Mouse (Mus musculus) heart, embryonic 13.5 days (tissue): Measurements from ENCODE around the gene Rnf43. TPM values are rescaled to one million over a fixed set of nuclear protein-coding genes. Genes with fewer than 3 reads are reported as not detected.

Experiments used
- ATAC-seq: fragments of 200-750 bp; cut with Nextera tagmentation; 2 replicates; pipeline ENCODE4 v1.8.0; 2017; ENCODE audit warnings: moderate TSS enrichment; ENCODE audit not compliant: insufficient number of reproducible peaks, low FRiP score, low TSS enrichment; ENCODE audit errors: extremely low read depth
- H3K27ac ChIP-seq: fragments of 300-500 bp; sonication (generic); replicated peaks from 2 replicates; pipeline ENCODE4 v1.5.1; 2015; ENCODE audit warnings: moderate library complexity, mild to moderate bottlenecking, inconsistent platforms
- H3K27me3 ChIP-seq: fragments of 300-500 bp; sonication (generic); replicated peaks from 2 replicates; pipeline ENCODE4 v1.6.1; 2015; ENCODE audit warnings: mild to moderate bottlenecking, inconsistent platforms
- H3K36me3 ChIP-seq: fragments of 300-500 bp; sonication (generic); 2 replicates; pipeline ENCODE4 v1.6.1; 2015; ENCODE audit warnings: mild to moderate bottlenecking, inconsistent platforms
- H3K4me1 ChIP-seq: fragments of 300-500 bp; sonication (generic); 2 replicates; pipeline ENCODE4 v1.6.1; 2015; ENCODE audit warnings: inconsistent platforms
- H3K4me2 ChIP-seq: fragments of 300-500 bp; sonication (generic); 2 replicates; pipeline ENCODE4 v1.6.1; 2015; ENCODE audit warnings: inconsistent platforms, mild to moderate bottlenecking, moderate library complexity
- H3K4me3 ChIP-seq: fragments of 300-500 bp; sonication (generic); 2 replicates; pipeline ENCODE4 v1.5.1; 2015; ENCODE audit warnings: moderate library complexity, mild to moderate bottlenecking, inconsistent platforms
- H3K9ac ChIP-seq: fragments of 300-500 bp; sonication (generic); 2 replicates; pipeline ENCODE4 v1.6.1; 2015; ENCODE audit warnings: inconsistent platforms, mild to moderate bottlenecking, moderate library complexity
- H3K9me3 ChIP-seq: fragments of 300-500 bp; sonication (generic); 2 replicates; pipeline ENCODE4 v1.6.1; 2016; ENCODE audit warnings: inconsistent platforms
- WGBS: fragments of 180-500 bp; shearing (Covaris S2); methylation state at CpG from one replicate; pipeline ENCODE4 v1.1.7; 2015; ENCODE audit warnings: mixed read lengths; 5-methylcytosine and 5-hydroxymethylcytosine counted together
- microRNA counts: library from miRNA; unstranded; fragments of <30 nt; microRNA quantifications from one replicate; lab custom pipeline; 2016
- microRNA-seq: library from miRNA; unstranded; fragments of <30 nt; microRNA quantifications from one replicate; pipeline ENCODE4, GENCODE M21; 2016
- polyA plus RNA-seq: library from polyadenylated mRNA; unstranded; fragments of >200 nt; fragmentation: Nextera tagmentation; extraction: Ambion mirVana; gene quantifications from 2 replicates; pipeline ENCODE4 v1.2.1, GENCODE M21; 2015

Gene Rnf43
- polyA plus RNA-seq, 1 experiment from 2014 or later, result 1.6 TPM

DNA sequence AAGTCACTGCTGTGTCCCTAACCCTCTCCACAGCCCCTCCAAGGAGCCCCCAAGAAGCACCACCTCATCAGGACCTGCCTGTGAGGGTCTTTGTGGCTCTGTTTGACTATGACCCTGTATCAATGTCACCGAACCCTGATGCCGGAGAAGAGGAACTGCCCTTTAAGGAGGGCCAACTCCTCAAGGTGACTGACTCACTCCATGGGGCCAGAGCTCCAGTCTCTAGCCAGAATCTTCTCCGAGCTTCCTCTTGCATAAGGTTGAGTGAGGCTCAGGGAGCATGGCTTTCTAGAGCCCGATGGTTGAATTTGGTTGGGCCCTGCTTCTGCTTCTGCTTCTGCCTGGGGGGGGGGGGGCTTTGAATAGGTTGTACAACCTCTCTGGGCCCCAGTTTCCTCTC is 116.9 kb downstream of the Rnf43 start:
- no peak for ATAC-seq
- Histone ChIP-seq H3K4me1 (peaks cover 16% of the 10 kb centered on the region), H3K27me3 (peaks cover 83% of the 10 kb centered on the region), H3K4me2 (no peak overlapping the region), H3K27ac (no peak overlapping the region), H3K9ac (no peak overlapping the region), H3K9me3 (no peaks in the 10 kb centered on the region), H3K36me3 (no peaks in the 10 kb centered on the region), H3K4me3 (no peak overlapping the region)
- WGBS, result 81% methylated on average over 4 of the region's 4 CpGs

DNA sequence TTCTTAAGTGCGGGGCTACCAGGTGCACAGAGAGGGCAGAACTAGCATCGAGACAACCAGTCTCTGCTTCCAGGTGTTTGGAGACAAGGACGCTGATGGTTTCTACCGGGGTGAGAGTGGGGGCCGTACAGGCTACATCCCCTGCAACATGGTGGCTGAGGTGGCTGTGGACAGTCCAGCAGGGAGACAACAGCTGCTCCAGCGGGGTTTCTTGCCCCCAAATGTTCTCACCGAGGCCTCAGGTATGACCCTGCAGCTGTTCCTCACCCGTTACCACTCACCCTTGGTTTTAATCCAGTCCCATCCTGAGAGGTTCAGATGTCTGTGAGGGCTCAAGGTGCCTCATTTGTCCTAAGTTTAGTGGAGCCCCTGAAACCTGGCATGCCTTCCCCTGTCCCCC is 117.6 kb downstream of the Rnf43 start:
- no peak overlapping the region for H3K27ac ChIP-seq
- no peak overlapping the region for H3K4me2 ChIP-seq
- H3K9ac ChIP-seq, result no peak overlapping the region
- H3K36me3 ChIP-seq, result no peaks in the 10 kb centered on the region
- no peaks in the 10 kb centered on the region for H3K9me3 ChIP-seq
- peaks cover 76% of the 10 kb centered on the region for H3K27me3 ChIP-seq
- no peak for ATAC-seq
- 74% methylated on average over 8 of the region's 8 CpGs for WGBS
- H3K4me3 ChIP-seq, result no peak overlapping the region
- peaks cover 16% of the 10 kb centered on the region for H3K4me1 ChIP-seq

MicroRNA genes within 50 kb of the gene (microRNA counts, 519-probe panel; counts per million panel counts)
- microRNA mmu-miR-142-3p (lab: Ali Mortazavi, UCI) (5,708 counts per million, percentile 91 among the panel's probes with 10 or more counts), microRNA mmu-miR-142-5p (lab: Ali Mortazavi, UCI) (5,060 counts per million, percentile 86 among the panel's probes with 10 or more counts)

Small RNAs within 50 kb of the gene (microRNA-seq; reads per million reads assigned to microRNA genes)
- gene Mir142 (not detected), gene Mir142b (not detected)

Other genes with a start within 250 kb of the Rnf43 start
- gene Gm11492, start 96.1 kb upstream of the Rnf43 start, polyA plus RNA-seq, result not detected in 2 replicates
- 15.3 and 18.5 TPM in 2 replicates for gene Sept4, start 93.8 kb upstream of the Rnf43 start, polyA plus RNA-seq
- 14.1 and 14.7 TPM in 2 replicates for gene Mtmr4, start 70.6 kb upstream of the Rnf43 start, polyA plus RNA-seq
- 0.05 and 0.13 TPM in 2 replicates for gene Hsf5, start 45.6 kb upstream of the Rnf43 start, polyA plus RNA-seq
- 104 and 115 TPM in 2 replicates for gene Supt4a, start 74.8 kb downstream of the Rnf43 start, polyA plus RNA-seq
- gene Tspoap1, start 97.8 kb downstream of the Rnf43 start, polyA plus RNA-seq, result 0.47 and 0.51 TPM in 2 replicates
- gene Mpo, start 130.9 kb downstream of the Rnf43 start, polyA plus RNA-seq, result 2.1 and 8.2 TPM in 2 replicates
- 0.08 TPM in 1 of 2 replicates, not detected in the other for gene Lpo, start 165.6 kb downstream of the Rnf43 start, polyA plus RNA-seq
- gene Mks1, start 190.5 kb downstream of the Rnf43 start, polyA plus RNA-seq, result 7.0 and 8.3 TPM in 2 replicates
- gene Epx, start 212.8 kb downstream of the Rnf43 start, polyA plus RNA-seq, result 0.15 TPM in 2 replicates
- not detected in 2 replicates for gene Olfr462, start 229.5 kb downstream of the Rnf43 start, polyA plus RNA-seq
- gene Olfr463, start 234.7 kb downstream of the Rnf43 start, polyA plus RNA-seq, result not detected in 2 replicates